ENCODE assay signal across 8 mouse cellular contexts in genomic region chr8:71381421-71381970, GRCm38 (mm10). TPM values are rescaled to one million over a fixed set of nuclear protein-coding genes. Genes with fewer than 3 reads are reported as not detected.
DNase-seq lines count a peak whose midpoint lies in the region; ATAC-seq and TF ChIP-seq lines count a peak whose summit lies in the region.

Gene Nr2f6, minus strand, starts transcription at chr8:71381960.

- peak; percentile 48 for DNase-seq in right cerebral cortex, adult 18-20 months
- no peak for DNase-seq in right cerebral cortex, postnatal 36 days (ENCODE audit: low spot score in 2 of 2)
- peak; percentile 79 for DNase-seq in embryo, embryonic 9.5 days (ENCODE audit: extremely low spot score)
- DNase-seq in heart, embryonic 10.5 days (ENCODE audit: low spot score) = peak; percentile 82
- peak; percentile 83 for DNase-seq in liver, embryonic 11.5 days (ENCODE audit: low spot score)
- peak; percentile 33 for DNase-seq in thymus, postnatal 25 days

- no peaks in the 10 kb centered on the region for H3K27me3 ChIP-seq in heart, embryonic 10.5 days (ENCODE audit: insufficient read depth, poor library complexity, severe bottlenecking)
- no peaks in the 10 kb centered on the region for H3K27me3 ChIP-seq in kidney, embryonic 15.5 days
- H3K27me3 ChIP-seq in liver, embryonic 11.5 days (replicated peaks; ENCODE audit: control insufficient read depth, insufficient read depth, low read length) = peaks cover 36% of the 10 kb centered on the region
- H3K27me3 ChIP-seq in myocyte (ENCODE audit: control insufficient read depth, insufficient read depth, insufficient read length) = no peaks in the 10 kb centered on the region

- WGBS in heart, embryonic 10.5 days = 7% methylated on average over 72 of the region's 89 CpGs
- 2% methylated on average over 47 of the region's 89 CpGs for WGBS in kidney, embryonic 15.5 days
- under 1% methylated on average over 51 of the region's 89 CpGs for WGBS in liver, embryonic 11.5 days

- H3K4me2 ChIP-seq in kidney, embryonic 15.5 days = peak within 1 kb of the TSS; percentile 90
- H3K4me2 ChIP-seq in liver, embryonic 11.5 days = peak within 1 kb of the TSS; percentile 97
- peak within 1 kb of the TSS; percentile 81 for H3K4me2 ChIP-seq in myocyte (ENCODE audit: low read depth)

- TF ChIP-seq POLR2A in myocyte (IDR thresholded peaks at IDR 0.05; ENCODE audit: insufficient read length, low read depth) = peak; percentile 59

- H3K36me3 ChIP-seq in heart, embryonic 10.5 days = peaks cover 28% of the 10 kb centered on the region
- H3K36me3 ChIP-seq in kidney, embryonic 15.5 days = peaks cover 20% of the 10 kb centered on the region
- peaks cover 7% of the 10 kb centered on the region for H3K36me3 ChIP-seq in liver, embryonic 11.5 days (ENCODE audit: control insufficient read depth, insufficient read depth, low read length)
- H3K36me3 ChIP-seq in myocyte (ENCODE audit: control insufficient read depth, insufficient read depth) = no peaks in the 10 kb centered on the region

- H3K9me3 ChIP-seq in heart, embryonic 10.5 days = no peaks in the 10 kb centered on the region
- H3K9me3 ChIP-seq in kidney, embryonic 15.5 days (replicated peaks) = no peaks in the 10 kb centered on the region
- H3K9me3 ChIP-seq in liver, embryonic 11.5 days (ENCODE audit: control insufficient read depth, low read length) = no peaks in the 10 kb centered on the region

- H3K9ac ChIP-seq in kidney, embryonic 15.5 days = peak within 1 kb of the TSS; percentile 91
- H3K9ac ChIP-seq in liver, embryonic 11.5 days (ENCODE audit: low read depth, low read length) = peak within 1 kb of the TSS; percentile 79

- peak within 1 kb of the TSS; percentile 98 for H3K27ac ChIP-seq in heart, embryonic 10.5 days
- peak within 1 kb of the TSS; percentile 99 for H3K27ac ChIP-seq in kidney, embryonic 15.5 days
- peak within 1 kb of the TSS; percentile 84 for H3K27ac ChIP-seq in liver, embryonic 11.5 days (ENCODE audit: low read depth, low read length)

- ATAC-seq in kidney, embryonic 15.5 days (replicated peaks; ENCODE audit: low FRiP score) = peak; percentile 12
- ATAC-seq in liver, embryonic 11.5 days (replicated peaks; ENCODE audit: low FRiP score) = peak; percentile 9; the same call in 1 of the 2 replicates

- peaks cover 19% of the 10 kb centered on the region for H3K79me2 ChIP-seq in myocyte (ENCODE audit: control insufficient read depth, insufficient read depth)

- peaks cover 50% of the 10 kb centered on the region for H3K4me1 ChIP-seq in heart, embryonic 10.5 days
- H3K4me1 ChIP-seq in kidney, embryonic 15.5 days = peaks cover 61% of the 10 kb centered on the region
- peaks cover 35% of the 10 kb centered on the region for H3K4me1 ChIP-seq in liver, embryonic 11.5 days (replicated peaks; ENCODE audit: control insufficient read depth, insufficient read depth, low read length)

- H3ac ChIP-seq in myocyte (ENCODE audit: control insufficient read depth, insufficient read length) = peak within 1 kb of the TSS; percentile 50

- peak within 1 kb of the TSS; percentile 86 for H3K4me3 ChIP-seq in heart, embryonic 10.5 days
- H3K4me3 ChIP-seq in kidney, embryonic 15.5 days (replicated peaks) = peak within 1 kb of the TSS; percentile 88
- H3K4me3 ChIP-seq in liver, embryonic 11.5 days (ENCODE audit: low read depth, low read length) = peak within 1 kb of the TSS; percentile 81
- peak within 1 kb of the TSS; percentile 69 for H3K4me3 ChIP-seq in myocyte

TF ChIP-seq in myocyte, 11 proteins besides CTCF, POLR2A, EP300 and RAD21:
- TF ChIP-seq POLR2AphosphoS2 (IDR thresholded peaks at IDR 0.05; ENCODE audit: insufficient read length, low read depth) (peak; percentile 47), MAX (IDR thresholded peaks at IDR 0.05; ENCODE audit: low read depth) (no peak)
TF ChIP-seq in myocyte: peak in this region for 1.

RNA-seq across cellular contexts. Expression of gene Nr2f6, which starts in this region (rescaled TPM):
- polyA plus RNA-seq in heart, embryonic 10.5 days (2016; fragmentation: Nextera tagmentation; extraction: Ambion mirVana) = 48.4 and 79.0 TPM in 2 replicates
- polyA plus RNA-seq in kidney, embryonic 15.5 days (2015; fragmentation: Nextera tagmentation; extraction: Ambion mirVana) = 96.1 and 99.9 TPM in 2 replicates
- 43.7 and 44.6 TPM in 2 replicates for polyA plus RNA-seq in liver, embryonic 11.5 days (2014; fragmentation: Nextera tagmentation; extraction: Ambion mirVana)
- polyA plus RNA-seq in myocyte (2012; fragmentation: generic; extraction: Trizol) = 62.3 TPM

Comparison
In these comparisons a context has a peak if more than half of its experiments do, and no peak if none do; other contexts are left out.
1. DNase-seq: peak in right cerebral cortex, adult 18-20 months (single experiment), embryo, embryonic 9.5 days (single experiment), heart, embryonic 10.5 days (single experiment), liver, embryonic 11.5 days (single experiment) and thymus, postnatal 25 days (single experiment); none in right cerebral cortex, postnatal 36 days (0 of 2).
2. Peak in every context shown above with its lines, with median percentiles within 50 percentile points of each other: H3K27ac ChIP-seq, H3K4me3 ChIP-seq and H3K4me2 ChIP-seq.